Mouse (Mus musculus): ENCODE data around the gene Pygo1.

- TF ChIP-seq MYOG (IDR thresholded peaks at IDR 0.05; ENCODE audit: control insufficient read depth, extremely low read depth, insufficient read length) (no peak), CTCF (IDR thresholded peaks at IDR 0.05; ENCODE audit: control insufficient read depth, insufficient read depth, insufficient read length) (peak; percentile 45), MYOD1 (IDR thresholded peaks at IDR 0.05; ENCODE audit: control insufficient read depth, insufficient read length, low read depth) (no peak)
Measured at GRCm38 (mm10) chr9:72955546-72955945, 30.1 kb downstream of the Pygo1 start.

All from C2C12 (cell line).